Mouse (Mus musculus) forebrain, postnatal 0 days (tissue): ENCODE measurements around the gene Pdgfa. TPM values are rescaled to one million over a fixed set of nuclear protein-coding genes. Genes with fewer than 3 reads are reported as not detected.

Experiments used
- ATAC-seq: fragments of 200-750 bp; cut with Nextera tagmentation; 2 replicates; pipeline ENCODE4 v1.8.0; 2017; ENCODE audit warnings: mild to moderate bottlenecking, moderate library complexity
- DNase-seq: peaks from one replicate; pipeline ENCODE4 v3.0.0-alpha.2; 2015
- H3K27ac ChIP-seq: fragments of 300-500 bp; sonication (generic); 2 replicates; pipeline ENCODE4 v1.5.1; 2014; ENCODE audit warnings: low read depth, mild to moderate bottlenecking, antibody characterized with exemption, low read length, moderate library complexity, mixed read lengths
- H3K27me3 ChIP-seq: fragments of 300-500 bp; sonication (generic); 2 replicates; pipeline ENCODE4 v1.6.1; 2014; ENCODE audit warnings: mild to moderate bottlenecking, low read length, mixed read lengths; ENCODE audit not compliant: insufficient read depth
- H3K36me3 ChIP-seq: fragments of 300-500 bp; sonication (generic); 2 replicates; pipeline ENCODE4 v1.6.1; 2014; ENCODE audit warnings: mild to moderate bottlenecking, moderate library complexity; ENCODE audit not compliant: insufficient read depth
- H3K4me1 ChIP-seq: fragments of 300-500 bp; sonication (generic); 2 replicates; pipeline ENCODE4 v1.6.1; 2014; ENCODE audit warnings: antibody characterized with exemption; ENCODE audit not compliant: insufficient read depth
- H3K4me2 ChIP-seq: fragments of 300-500 bp; sonication (generic); 2 replicates; pipeline ENCODE4 v1.6.1; 2014; ENCODE audit warnings: low read depth, mild to moderate bottlenecking, moderate library complexity
- H3K4me3 ChIP-seq: fragments of 300-500 bp; sonication (generic); 2 replicates; pipeline ENCODE4 v1.5.1; 2014; ENCODE audit warnings: low read depth, low read length, mixed read lengths
- H3K9ac ChIP-seq: fragments of 300-500 bp; sonication (generic); 2 replicates; pipeline ENCODE4 v1.6.1; 2014; ENCODE audit warnings: mild to moderate bottlenecking
- H3K9me3 ChIP-seq: fragments of 300-500 bp; sonication (generic); 2 replicates; pipeline ENCODE4 v1.6.1; 2016; ENCODE audit warnings: low read length
- CTCF ChIP-seq: sonication (generic); IDR thresholded peaks from 2 replicates; pipeline ENCODE4 v1.5.1; 2016; ENCODE audit warnings: antibody characterized with exemption, control low read depth, low read depth
- WGBS: fragments of 180-500 bp; shearing (Covaris S2); extraction: QIAGEN DNeasy Blood & Tissue Kit; methylation state at CpG from one replicate; pipeline ENCODE4 v1.1.7; 2014; 5-methylcytosine and 5-hydroxymethylcytosine counted together
- polyA plus RNA-seq: library from polyadenylated mRNA; unstranded; fragments of >200 nt; fragmentation: Nextera tagmentation; extraction: Ambion mirVana; gene quantifications from 2 replicates; pipeline ENCODE4 v1.2.1, GENCODE M21; 2015
- total RNA-seq: library from RNA; depleted of rRNA; stranded (reverse); fragments of >200 nt; gene quantifications from 2 replicates; pipeline ENCODE4 v1.2.3, GENCODE M21; 2014

The Pdgfa gene
- total and polyA plus RNA-seq, 2 experiments from 2014 or later, result 47.8 to 57.8 TPM

- Histone ChIP-seq H3K27me3 (peaks cover 7% of the 10 kb centered on the region; the same call in 1 of the 2 replicates), H3K27ac (no peak overlapping the region), H3K4me1 (peaks cover 10% of the 10 kb centered on the region), H3K4me2 (no peak overlapping the region), H3K9me3 (no peaks in the 10 kb centered on the region), H3K4me3 (no peak overlapping the region), H3K36me3 (peaks cover 36% of the 10 kb centered on the region), H3K9ac (no peak overlapping the region)
- DNase-seq (peak; percentile 34), ATAC-seq (peak; percentile 14; the same call in 1 of the 2 replicates)
- WGBS, result 19% methylated on average over 9 of the region's 9 CpGs
- TF ChIP-seq CTCF, result 0 out of 2 replicates have a peak, but pooled peaks have one; percentile 9
Observed at GRCm38 (mm10) chr5:138988764-138989163, 8.4 kb downstream of the Pdgfa start.

- Histone ChIP-seq H3K4me3 (no peak overlapping the region), H3K4me1 (peaks cover 5% of the 10 kb centered on the region), H3K9me3 (no peaks in the 10 kb centered on the region), H3K27ac (no peak overlapping the region), H3K27me3 (peaks cover 7% of the 10 kb centered on the region; the same call in 1 of the 2 replicates), H3K4me2 (no peak overlapping the region), H3K9ac (no peak overlapping the region), H3K36me3 (peaks cover 41% of the 10 kb centered on the region)
- WGBS, result 63% methylated on average over 10 of the region's 10 CpGs
- ATAC-seq, result no peak
- TF ChIP-seq CTCF, result no peak
- DNase-seq, result no peak
Observed at GRCm38 (mm10) chr5:138987994-138988393, 9.2 kb downstream of the Pdgfa start.

- H3K4me1 ChIP-seq, result no peaks in the 10 kb centered on the region
- no peaks in the 10 kb centered on the region for H3K9me3 ChIP-seq
- no peak overlapping the region for H3K27ac ChIP-seq
- ATAC-seq (no peak), DNase-seq (no peak)
- no peak overlapping the region for H3K4me2 ChIP-seq
- no peaks in the 10 kb centered on the region for H3K27me3 ChIP-seq
- no peak overlapping the region for H3K9ac ChIP-seq
- TF ChIP-seq CTCF, result no peak
- 87% methylated on average over 9 of the region's 9 CpGs for WGBS
- peaks cover 60% of the 10 kb centered on the region for H3K36me3 ChIP-seq
- H3K4me3 ChIP-seq, result no peak overlapping the region
Observed at GRCm38 (mm10) chr5:138981921-138982320, 15.2 kb downstream of the Pdgfa start.

- Histone ChIP-seq H3K4me3 (no peak overlapping the region), H3K9ac (no peak overlapping the region), H3K27me3 (no peaks in the 10 kb centered on the region), H3K4me2 (no peak overlapping the region), H3K36me3 (peaks cover 49% of the 10 kb centered on the region), H3K9me3 (no peaks in the 10 kb centered on the region), H3K4me1 (no peaks in the 10 kb centered on the region), H3K27ac (no peak overlapping the region)
- 84% methylated on average over 9 of the region's 9 CpGs for WGBS
- TF ChIP-seq CTCF, result no peak
- ATAC-seq (no peak), DNase-seq (no peak)
Observed at GRCm38 (mm10) chr5:138980608-138981007, 16.6 kb downstream of the Pdgfa start.

- peaks cover 47% of the 10 kb centered on the region for H3K36me3 ChIP-seq
- 78% methylated on average over 8 of the region's 8 CpGs for WGBS
- no peak overlapping the region for H3K27ac ChIP-seq
- no peak overlapping the region for H3K4me2 ChIP-seq
- no peak overlapping the region for H3K4me3 ChIP-seq
- no peaks in the 10 kb centered on the region for H3K27me3 ChIP-seq
- H3K9me3 ChIP-seq, result no peaks in the 10 kb centered on the region
- ATAC-seq, result no peak
- no peak for TF ChIP-seq CTCF
- H3K9ac ChIP-seq, result no peak overlapping the region
- no peaks in the 10 kb centered on the region for H3K4me1 ChIP-seq
- no peak for DNase-seq
Observed at GRCm38 (mm10) chr5:138979840-138980239, 17.3 kb downstream of the Pdgfa start.

DNA sequence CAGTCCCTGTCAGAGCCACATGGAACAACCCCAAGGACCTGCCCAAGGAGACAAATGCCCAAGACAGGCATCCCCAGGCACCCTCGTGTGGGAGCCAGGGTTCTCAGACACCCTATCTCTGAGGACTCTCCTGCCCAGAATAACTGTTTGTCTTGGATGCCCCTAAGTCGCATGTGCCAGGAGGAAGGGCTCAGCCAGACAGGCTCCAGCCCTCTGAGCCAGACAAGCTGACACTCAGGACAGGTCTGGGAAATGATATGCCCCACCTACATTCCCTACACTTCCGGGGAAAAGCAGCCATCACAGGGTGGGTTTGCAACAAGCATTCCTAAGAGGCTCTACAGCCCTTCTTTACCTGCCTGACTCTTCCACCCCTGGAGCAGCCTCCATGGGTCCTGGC lies 19.4 kb downstream of the Pdgfa start:
- no peak for TF ChIP-seq CTCF
- WGBS, result 77% methylated on average over 3 of the region's 3 CpGs
- no peak for ATAC-seq
- Histone ChIP-seq H3K36me3 (peaks cover 34% of the 10 kb centered on the region), H3K4me2 (no peak overlapping the region), H3K9me3 (no peaks in the 10 kb centered on the region), H3K9ac (no peak overlapping the region), H3K4me3 (no peak overlapping the region), H3K4me1 (no peaks in the 10 kb centered on the region), H3K27me3 (no peaks in the 10 kb centered on the region), H3K27ac (no peak overlapping the region)
- DNase-seq, result no peak

DNA sequence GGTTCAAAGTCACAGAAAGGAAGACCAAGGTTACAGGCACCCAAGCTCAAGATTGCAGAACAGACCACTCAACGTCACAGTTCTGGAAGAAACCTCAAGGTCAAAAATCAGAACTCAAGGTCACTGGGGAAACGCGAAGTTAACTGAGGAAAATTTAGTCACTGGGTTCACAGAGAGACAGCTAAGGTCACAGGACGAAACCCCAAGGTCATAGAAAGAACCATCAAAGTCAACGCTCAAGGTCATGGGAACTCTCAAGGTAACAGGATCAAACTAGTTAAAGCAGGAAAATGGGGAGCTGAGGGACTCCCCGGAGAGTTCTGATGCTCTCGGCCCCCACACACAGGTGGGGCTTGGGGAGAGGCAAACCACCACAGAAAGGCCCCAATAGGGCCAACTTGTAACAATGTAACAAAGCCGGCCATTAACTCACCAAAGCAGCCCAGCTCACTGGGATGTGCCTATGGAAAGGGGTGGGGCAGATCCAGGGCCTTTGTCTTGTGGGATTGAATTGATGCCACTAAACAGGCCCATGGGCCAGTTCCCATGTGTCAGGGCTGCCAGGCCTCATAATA lies 22.2 kb downstream of the Pdgfa start:
- Histone ChIP-seq H3K4me1 (no peaks in the 10 kb centered on the region), H3K4me2 (no peak overlapping the region)
- WGBS, result 89% methylated on average over 8 of the region's 8 CpGs

More for the DNA sequence above, 22.2 kb downstream of the Pdgfa start:
- Histone ChIP-seq H3K9me3 (no peaks in the 10 kb centered on the region), H3K4me3 (no peak overlapping the region), H3K36me3 (peaks cover 20% of the 10 kb centered on the region), H3K27ac (no peak overlapping the region), H3K9ac (no peak overlapping the region), H3K27me3 (no peaks in the 10 kb centered on the region)
- no peak for DNase-seq
- TF ChIP-seq CTCF, result no peak
- ATAC-seq, result no peak
